Mouse (Mus musculus): ENCODE measurements around the gene Kif28.
"Not testable (repeated sequence)": the region's sequence is repeated elsewhere in the genome, so short reads cannot be mapped to it uniquely, and the experiment has no call there.

Kif28 gene

GRCm38 (mm10) chr1:179705154-179705553 lies 39.9 kb downstream of the Kif28 start:
- DNase-seq (ENCODE audit: low read depth, low spot score) = no peak

GRCm38 (mm10) chr1:179704150-179704549 lies 40.9 kb downstream of the Kif28 start:
- DNase-seq (ENCODE audit: low read depth, low spot score) = no peak

- DNase-seq (ENCODE audit: low read depth, low spot score) = no peak
Measured at GRCm38 (mm10) chr1:179689479-179689878, 55.6 kb downstream of the Kif28 start.

- no peak for DNase-seq (ENCODE audit: low read depth, low spot score)
Measured at GRCm38 (mm10) chr1:179688914-179689313, 56.2 kb downstream of the Kif28 start.

DNA sequence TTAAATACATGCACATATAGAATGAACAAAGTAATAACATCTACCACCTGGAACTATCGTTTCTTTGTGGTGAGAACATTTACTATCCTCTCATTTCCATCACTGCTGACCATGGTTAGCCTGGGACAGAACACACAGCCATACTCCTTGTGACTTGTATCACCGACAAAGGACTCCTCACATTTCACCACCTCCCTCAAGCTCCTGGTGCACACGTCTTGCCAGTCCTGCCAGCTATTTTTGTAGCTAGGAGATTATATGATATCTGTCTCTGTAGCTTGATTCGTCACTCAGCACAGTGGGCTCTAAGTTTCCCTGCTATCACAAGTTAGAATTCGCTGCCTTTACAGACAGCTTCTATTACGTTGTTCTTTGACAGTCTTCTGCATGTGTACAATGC lies 56.7 kb downstream of the Kif28 start:
- DNase-seq (ENCODE audit: low read depth, low spot score) = no peak

- no peak for DNase-seq (ENCODE audit: low read depth, low spot score)
Measured at GRCm38 (mm10) chr1:179687966-179688365, 57.1 kb downstream of the Kif28 start.

GRCm38 (mm10) chr1:179687305-179687704 lies 57.8 kb downstream of the Kif28 start:
- no peak for DNase-seq (ENCODE audit: low read depth, low spot score)

GRCm38 (mm10) chr1:179686781-179687180 lies 58.3 kb downstream of the Kif28 start:
- no peak for DNase-seq (ENCODE audit: low read depth, low spot score)

- DNase-seq (ENCODE audit: low read depth, low spot score) = no peak
Measured at GRCm38 (mm10) chr1:179686348-179686747, 58.7 kb downstream of the Kif28 start.

- DNase-seq (ENCODE audit: low read depth, low spot score) = not testable (repeated sequence)
Measured at GRCm38 (mm10) chr1:179682753-179683152, 62.3 kb downstream of the Kif28 start.

DNA sequence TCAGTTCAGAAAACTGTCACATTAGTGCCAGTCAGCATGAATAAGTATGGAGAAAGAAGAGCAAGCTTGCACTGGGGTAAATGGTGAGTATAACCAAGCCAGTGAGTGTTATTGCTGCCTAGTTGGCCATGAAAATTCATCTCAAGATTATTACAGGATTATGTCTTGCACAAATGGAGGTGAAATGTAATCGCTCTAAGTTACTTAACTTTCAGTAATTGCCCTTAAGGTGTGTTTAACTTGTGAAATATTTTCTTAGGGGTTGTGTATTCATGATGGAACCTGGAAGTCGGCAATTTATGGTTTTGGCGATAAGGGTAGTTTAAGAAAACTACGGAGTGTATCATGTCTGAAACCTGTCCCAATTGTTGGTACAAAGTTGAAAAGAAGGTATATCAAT lies 65.7 kb downstream of the Kif28 start:
- no peak for DNase-seq (ENCODE audit: low read depth, low spot score)

GRCm38 (mm10) chr1:179677031-179677430 lies 68.0 kb downstream of the Kif28 start:
- DNase-seq (ENCODE audit: low read depth, low spot score) = no peak

GRCm38 (mm10) chr1:179674355-179674754 lies 70.7 kb downstream of the Kif28 start:
- DNase-seq (ENCODE audit: low read depth, low spot score) = no peak

- peak; percentile 13 for DNase-seq (ENCODE audit: low read depth, low spot score)
Measured at GRCm38 (mm10) chr1:179668836-179669537, 76.1 kb downstream of the Kif28 start.

- peak; percentile 86 for DNase-seq (ENCODE audit: low read depth, low spot score)
Measured at GRCm38 (mm10) chr1:179668013-179668805, 76.9 kb downstream of the Kif28 start, which contains the start of gene Sccpdh. Gene Sccpdh (plus strand): TSS chr1:179668210.

DNA sequence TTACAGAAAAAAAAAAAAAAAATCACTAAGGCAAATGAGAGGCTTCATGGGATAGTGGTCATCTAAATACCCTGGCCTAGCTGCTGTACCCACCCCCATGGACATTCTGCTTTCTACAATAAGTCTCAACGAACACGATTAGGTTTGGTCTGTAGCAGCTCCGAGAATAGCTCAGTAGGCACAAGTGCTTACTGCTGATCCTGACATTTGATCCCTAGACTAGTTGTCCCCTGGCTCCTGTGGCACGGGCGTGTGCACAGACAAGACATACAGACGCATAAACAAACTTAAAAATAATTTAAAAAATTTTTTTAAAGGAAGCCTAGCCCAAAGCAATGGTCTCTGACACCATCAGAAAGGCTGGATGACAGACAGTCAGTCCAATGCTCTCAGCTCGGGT lies 77.6 kb downstream of the Kif28 start:
- peak; percentile 13 for DNase-seq (ENCODE audit: low read depth, low spot score)

GRCm38 (mm10) chr1:179666971-179667370 lies 78.1 kb downstream of the Kif28 start:
- DNase-seq (ENCODE audit: low read depth, low spot score) = no peak

- no peak for DNase-seq (ENCODE audit: low read depth, low spot score)
Measured at GRCm38 (mm10) chr1:179664309-179664930, 80.7 kb downstream of the Kif28 start.

DNA sequence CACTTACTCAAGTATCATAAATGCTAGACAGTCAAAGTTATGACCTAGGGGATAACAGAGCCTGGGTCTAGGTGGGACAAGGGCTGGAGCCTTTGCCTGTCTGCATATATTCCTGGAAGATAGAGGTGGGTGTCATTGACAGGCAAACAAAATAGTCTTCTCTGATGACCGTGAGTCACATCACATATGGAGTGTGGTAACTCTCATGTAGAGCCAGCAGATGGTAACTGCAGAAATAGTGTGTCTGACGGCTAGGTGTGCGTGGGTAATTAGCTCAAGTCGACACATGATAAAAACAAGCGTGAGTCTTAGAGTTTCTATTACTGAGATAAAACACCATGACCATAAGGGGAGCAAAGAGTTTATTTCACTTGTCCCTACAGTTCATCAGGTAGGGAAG lies 82.0 kb downstream of the Kif28 start:
- no peak for DNase-seq (ENCODE audit: low read depth, low spot score)

DNA sequence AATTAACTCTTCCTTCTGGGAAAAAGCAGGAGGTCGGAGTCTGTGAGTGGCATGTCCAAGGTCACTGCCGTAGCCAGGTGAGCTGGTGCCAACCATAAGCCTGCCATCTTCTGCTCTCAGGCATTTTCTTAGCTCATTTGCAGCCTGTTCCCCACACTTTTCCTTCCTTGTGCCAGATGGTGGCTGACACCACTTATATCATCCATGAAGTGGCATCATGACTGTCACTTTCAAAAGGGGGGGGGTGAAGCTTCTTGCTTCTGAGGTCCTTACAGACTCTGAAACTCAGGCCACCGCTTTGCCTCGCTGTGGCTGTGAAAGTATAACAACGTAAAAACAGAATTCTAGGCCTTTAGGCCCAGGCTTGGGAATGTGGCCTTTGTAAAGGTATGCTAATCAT lies 93.8 kb downstream of the Kif28 start:
- no peak for DNase-seq (ENCODE audit: low read depth, low spot score)

DNA sequence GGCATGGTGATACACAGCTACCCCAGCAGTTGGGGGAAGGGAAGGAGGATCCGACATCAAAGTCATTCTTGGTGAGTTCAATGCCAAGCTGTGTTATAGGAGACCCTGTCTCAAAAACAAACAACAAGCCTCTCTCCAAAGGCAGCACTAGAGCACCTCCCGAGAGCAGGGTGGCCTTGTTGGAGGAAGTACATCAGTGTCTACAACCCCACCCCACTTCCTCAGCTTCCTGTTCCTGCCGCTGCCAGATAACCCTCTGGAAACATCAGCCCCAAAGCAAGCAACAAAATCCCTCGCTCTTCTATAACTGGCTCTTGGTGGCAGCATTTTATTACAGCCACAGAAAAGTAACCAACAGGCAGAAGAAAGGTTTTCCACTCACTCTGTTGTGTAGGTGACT lies 94.8 kb downstream of the Kif28 start:
- no peak for DNase-seq (ENCODE audit: low read depth, low spot score)

- no peak for DNase-seq (ENCODE audit: low read depth, low spot score)
Measured at GRCm38 (mm10) chr1:179649324-179649723, 95.7 kb downstream of the Kif28 start.
